Mouse (Mus musculus): ENCODE measurements around the gene Tex19.1. TPM values are rescaled to one million over a fixed set of nuclear protein-coding genes. Genes with fewer than 3 reads are reported as not detected.
A peak's percentile ranks its signal among the peaks of the same experiment; 100 is the strongest.

Gene Tex19.1
- polyA plus RNA-seq, 1 experiment from 2014 or later, result not detected

DNA sequence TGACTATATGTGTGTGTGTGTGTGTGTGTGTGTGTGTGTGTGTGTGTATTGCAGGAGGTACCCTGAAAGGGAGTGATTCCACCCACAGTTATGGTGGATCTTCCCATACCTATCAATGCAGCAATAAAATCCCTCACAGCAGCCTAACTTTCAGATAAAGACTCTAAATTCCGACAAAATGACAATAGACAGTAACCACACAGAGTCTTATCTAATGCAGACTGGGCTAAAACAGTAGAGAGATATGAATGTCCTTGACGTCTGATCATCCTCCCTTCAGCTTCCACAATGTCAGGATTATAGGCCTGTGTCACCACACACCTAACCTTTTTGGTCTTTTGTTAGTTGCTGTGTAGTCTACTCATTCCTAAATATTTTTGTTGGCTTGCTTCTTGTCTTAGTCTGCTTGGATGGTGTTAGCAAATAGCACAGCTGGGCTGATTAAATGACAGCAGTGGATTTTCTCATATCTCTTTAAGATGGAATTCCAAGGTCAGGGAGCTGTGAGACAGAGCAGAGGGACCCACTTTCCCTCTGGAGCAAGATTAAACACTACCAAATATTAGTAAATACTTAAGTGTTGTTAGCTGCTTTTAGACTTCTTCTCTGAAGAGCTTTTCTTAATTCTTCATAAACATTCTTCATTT lies 23.8 kb upstream of the Tex19.1 start:
- Histone ChIP-seq H3K36me3 (no peaks in the 10 kb centered on the region), H3K9me3 (no peaks in the 10 kb centered on the region)
- ATAC-seq (ENCODE audit: low FRiP score, low read depth), result no peak

DNA sequence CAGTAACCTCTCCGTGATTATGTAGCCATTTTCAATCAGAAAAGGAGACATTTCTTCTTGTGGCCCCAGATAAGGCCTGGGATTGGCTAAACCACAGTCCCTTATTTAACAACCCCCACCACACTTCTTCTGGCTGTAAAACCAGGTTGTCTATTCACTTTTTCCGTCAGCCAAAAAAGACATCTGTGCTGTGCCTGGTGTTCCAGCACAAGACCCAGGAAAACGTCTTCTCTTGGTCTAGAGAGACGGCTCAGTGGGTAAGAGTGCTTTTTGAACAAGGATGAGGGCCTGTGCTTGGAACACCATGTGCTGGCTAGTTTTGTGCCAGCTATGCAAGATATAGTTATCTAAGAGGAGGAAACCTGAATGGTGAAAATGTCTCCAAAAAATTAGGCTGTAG lies 22.5 kb upstream of the Tex19.1 start:
- no peaks in the 10 kb centered on the region for H3K27me3 ChIP-seq (replicated peaks)
- no peaks in the 10 kb centered on the region for H3K4me1 ChIP-seq
- H3K4me2 ChIP-seq (replicated peaks), result no peak overlapping the region
- no peak overlapping the region for H3K27ac ChIP-seq
- no peaks in the 10 kb centered on the region for H3K36me3 ChIP-seq
- WGBS, result 83% methylated on average over 4 of the region's 4 CpGs
- H3K4me3 ChIP-seq, result no peak overlapping the region
- no peak overlapping the region for H3K9ac ChIP-seq
- H3K9me3 ChIP-seq, result no peaks in the 10 kb centered on the region
- ATAC-seq (ENCODE audit: low FRiP score, low read depth), result no peak

More for the DNA sequence above, 23.8 kb upstream of the Tex19.1 start:
- no peaks in the 10 kb centered on the region for H3K4me1 ChIP-seq
- H3K27me3 ChIP-seq (replicated peaks), result no peaks in the 10 kb centered on the region
- H3K27ac ChIP-seq, result no peak overlapping the region
- H3K4me2 ChIP-seq (replicated peaks), result no peak overlapping the region
- 85% methylated on average over 2 of the region's 2 CpGs for WGBS
- H3K9ac ChIP-seq, result no peak overlapping the region
- H3K4me3 ChIP-seq, result no peak overlapping the region

- Histone ChIP-seq H3K4me3 (no peak overlapping the region), H3K9me3 (no peaks in the 10 kb centered on the region), H3K36me3 (no peaks in the 10 kb centered on the region), H3K9ac (no peak overlapping the region), H3K4me2 (replicated peaks) (no peak overlapping the region), H3K27me3 (replicated peaks) (no peaks in the 10 kb centered on the region), H3K27ac (no peak overlapping the region), H3K4me1 (no peaks in the 10 kb centered on the region)
- ATAC-seq (ENCODE audit: low FRiP score, low read depth), result no peak
- 87% methylated on average over 3 of the region's 3 CpGs for WGBS
Observed at GRCm38 (mm10) chr11:121125522-121126172, 20.3 kb upstream of the Tex19.1 start.

DNA sequence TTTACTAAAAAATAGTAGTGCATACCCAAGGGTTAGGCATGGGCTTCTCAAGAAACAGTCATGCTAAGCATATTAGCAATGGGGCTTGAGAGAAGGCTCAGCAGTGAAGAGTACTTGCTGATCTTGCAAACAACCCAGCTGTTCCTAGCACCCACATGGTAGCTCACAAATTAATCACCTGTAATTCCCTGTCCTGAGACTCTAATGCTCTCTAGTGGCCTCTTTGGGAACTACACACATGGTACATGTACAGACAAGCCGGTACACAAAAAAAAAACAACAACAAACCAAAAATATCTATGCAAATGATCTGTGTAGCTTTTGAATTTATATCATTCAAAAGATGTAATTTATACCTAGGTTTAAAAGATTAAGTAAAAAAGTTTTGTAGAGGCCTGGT lies 19.5 kb upstream of the Tex19.1 start:
- whole genome bisulfite sequencing, result 80% methylated on average over 1 of the region's 1 CpGs
- Histone ChIP-seq H3K4me2 (replicated peaks) (no peak overlapping the region), H3K27me3 (replicated peaks) (no peaks in the 10 kb centered on the region), H3K36me3 (no peaks in the 10 kb centered on the region), H3K27ac (no peak overlapping the region), H3K9me3 (no peaks in the 10 kb centered on the region), H3K4me1 (no peaks in the 10 kb centered on the region), H3K4me3 (no peak overlapping the region), H3K9ac (no peak overlapping the region)
- ATAC-seq (ENCODE audit: low FRiP score, low read depth), result no peak

- no peak overlapping the region for H3K9ac ChIP-seq
- no peaks in the 10 kb centered on the region for H3K9me3 ChIP-seq
- H3K36me3 ChIP-seq, result no peaks in the 10 kb centered on the region
- H3K4me1 ChIP-seq, result no peaks in the 10 kb centered on the region
- no peak overlapping the region for H3K4me2 ChIP-seq (replicated peaks)
- no peak overlapping the region for H3K4me3 ChIP-seq
- no peaks in the 10 kb centered on the region for H3K27me3 ChIP-seq (replicated peaks)
- no peak overlapping the region for H3K27ac ChIP-seq
- ATAC-seq (ENCODE audit: low FRiP score, low read depth), result no peak
- 90% methylated on average over 3 of the region's 3 CpGs for WGBS
Observed at GRCm38 (mm10) chr11:121127441-121127840, 18.5 kb upstream of the Tex19.1 start.

- Histone ChIP-seq H3K4me2 (replicated peaks) (no peak overlapping the region), H3K9me3 (no peaks in the 10 kb centered on the region), H3K4me3 (no peak overlapping the region), H3K27me3 (replicated peaks) (no peaks in the 10 kb centered on the region), H3K4me1 (no peaks in the 10 kb centered on the region), H3K27ac (no peak overlapping the region), H3K36me3 (no peaks in the 10 kb centered on the region), H3K9ac (no peak overlapping the region)
- WGBS, result 74% methylated on average over 1 of the region's 1 CpGs
- no peak for ATAC-seq (ENCODE audit: low FRiP score, low read depth)
Observed at GRCm38 (mm10) chr11:121129616-121130015, 16.3 kb upstream of the Tex19.1 start.

- Histone ChIP-seq H3K4me1 (no peaks in the 10 kb centered on the region), H3K9me3 (no peaks in the 10 kb centered on the region), H3K27me3 (replicated peaks) (no peaks in the 10 kb centered on the region; the same call in 1 of the 2 replicates), H3K4me3 (no peak overlapping the region), H3K36me3 (no peaks in the 10 kb centered on the region), H3K9ac (no peak overlapping the region), H3K27ac (no peak overlapping the region), H3K4me2 (replicated peaks) (no peak overlapping the region)
- ATAC-seq (ENCODE audit: low FRiP score, low read depth), result no peak
- 16% methylated on average over 1 of the region's 1 CpGs for WGBS
Observed at GRCm38 (mm10) chr11:121134600-121134999, 11.3 kb upstream of the Tex19.1 start.

- no peak overlapping the region for H3K9ac ChIP-seq
- no peak for ATAC-seq (ENCODE audit: low FRiP score, low read depth)
- H3K4me2 ChIP-seq (replicated peaks), result no peak overlapping the region
- H3K4me3 ChIP-seq, result no peak overlapping the region
- H3K9me3 ChIP-seq, result no peaks in the 10 kb centered on the region
- no peaks in the 10 kb centered on the region for H3K4me1 ChIP-seq
- WGBS, result 89% methylated on average over 5 of the region's 5 CpGs
- H3K27me3 ChIP-seq (replicated peaks), result no peaks in the 10 kb centered on the region; the same call in 1 of the 2 replicates
- no peaks in the 10 kb centered on the region for H3K36me3 ChIP-seq
- H3K27ac ChIP-seq, result no peak overlapping the region
Observed at GRCm38 (mm10) chr11:121137682-121138081, 8.3 kb upstream of the Tex19.1 start.

GRCm38 (mm10) chr11:121138732-121139131 lies 7.2 kb upstream of the Tex19.1 start:
- Histone ChIP-seq H3K9me3 (no peaks in the 10 kb centered on the region), H3K4me2 (replicated peaks) (no peak overlapping the region), H3K27ac (no peak overlapping the region), H3K36me3 (no peaks in the 10 kb centered on the region), H3K9ac (no peak overlapping the region), H3K27me3 (replicated peaks) (no peaks in the 10 kb centered on the region; the same call in 1 of the 2 replicates), H3K4me3 (no peak overlapping the region), H3K4me1 (no peaks in the 10 kb centered on the region)
- ATAC-seq (ENCODE audit: low FRiP score, low read depth), result no peak
- WGBS, result 58% methylated on average over 6 of the region's 6 CpGs

- H3K9ac ChIP-seq, result no peak overlapping the region
- no peaks in the 10 kb centered on the region for H3K36me3 ChIP-seq
- ATAC-seq (ENCODE audit: low FRiP score, low read depth), result no peak
- H3K4me1 ChIP-seq, result no peaks in the 10 kb centered on the region
- no peak overlapping the region for H3K27ac ChIP-seq
- WGBS, result 78% methylated on average over 9 of the region's 9 CpGs
- H3K4me3 ChIP-seq, result no peak overlapping the region
- H3K4me2 ChIP-seq (replicated peaks), result no peak overlapping the region
- H3K9me3 ChIP-seq, result no peaks in the 10 kb centered on the region
- H3K27me3 ChIP-seq (replicated peaks), result no peaks in the 10 kb centered on the region; the same call in 1 of the 2 replicates
Observed at GRCm38 (mm10) chr11:121143325-121144015, 2.5 kb upstream of the Tex19.1 start.

- Histone ChIP-seq H3K9me3 (no peaks in the 10 kb centered on the region), H3K4me1 (no peaks in the 10 kb centered on the region), H3K4me2 (replicated peaks) (no peak overlapping the region), H3K4me3 (no peak overlapping the region), H3K27me3 (replicated peaks) (no peaks in the 10 kb centered on the region), H3K27ac (no peak overlapping the region), H3K9ac (no peak overlapping the region), H3K36me3 (no peaks in the 10 kb centered on the region)
- no peak for ATAC-seq (ENCODE audit: low FRiP score, low read depth)
- WGBS, result 76% methylated on average over 3 of the region's 3 CpGs
Observed at GRCm38 (mm10) chr11:121148193-121148592, 2.2 kb downstream of the Tex19.1 start.

DNA sequence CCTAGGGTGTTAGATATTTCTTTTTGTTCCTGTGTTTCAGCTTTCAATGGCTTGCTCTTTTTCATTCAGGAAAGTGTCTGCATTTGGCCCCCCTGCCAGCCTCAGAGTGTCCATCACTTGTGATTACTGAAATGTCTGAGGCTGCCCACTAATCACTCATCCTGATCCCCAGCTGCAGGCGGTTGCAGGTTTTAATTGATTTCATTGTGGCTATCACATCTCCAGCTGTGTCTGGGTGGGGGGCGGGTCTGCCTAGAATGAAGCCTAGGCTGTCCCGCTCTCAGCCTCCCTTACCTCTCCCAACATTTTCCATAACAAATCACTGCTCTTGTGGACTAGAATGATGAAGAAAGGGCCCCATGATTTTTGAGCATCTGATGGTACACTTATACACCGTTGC lies 8.3 kb downstream of the Tex19.1 start:
- 0 out of 2 replicates have a peak, but pooled peaks have one; percentile 56 for ATAC-seq (ENCODE audit: low FRiP score, low read depth)
- WGBS, result 28% methylated on average over 4 of the region's 4 CpGs

More for the DNA sequence above, 8.3 kb downstream of the Tex19.1 start:
- H3K4me3 ChIP-seq, result no peak overlapping the region
- H3K4me1 ChIP-seq, result peaks cover 14% of the 10 kb centered on the region
- H3K9me3 ChIP-seq, result no peaks in the 10 kb centered on the region
- H3K36me3 ChIP-seq, result no peaks in the 10 kb centered on the region
- H3K4me2 ChIP-seq (replicated peaks), result no peak overlapping the region
- no peak overlapping the region for H3K9ac ChIP-seq
- H3K27ac ChIP-seq, result peak overlapping the region; percentile 20; the same call in 1 of the 2 replicates
- peaks cover 34% of the 10 kb centered on the region for H3K27me3 ChIP-seq (replicated peaks)

All from neural tube, embryonic 12.5 days (tissue).